Mouse (Mus musculus): ENCODE results near the gene Lig3. TPM values are rescaled to one million over a fixed set of nuclear protein-coding genes. Genes with fewer than 3 reads are reported as not detected.
"Not testable (repeated sequence)": the region's sequence is repeated elsewhere in the genome, so short reads cannot be mapped to it uniquely, and the experiment has no call there.

The Lig3 gene
- total RNA-seq, 4 experiments from 2014 or later: 19.6 to 25.6 (median 21.3) TPM

DNA sequence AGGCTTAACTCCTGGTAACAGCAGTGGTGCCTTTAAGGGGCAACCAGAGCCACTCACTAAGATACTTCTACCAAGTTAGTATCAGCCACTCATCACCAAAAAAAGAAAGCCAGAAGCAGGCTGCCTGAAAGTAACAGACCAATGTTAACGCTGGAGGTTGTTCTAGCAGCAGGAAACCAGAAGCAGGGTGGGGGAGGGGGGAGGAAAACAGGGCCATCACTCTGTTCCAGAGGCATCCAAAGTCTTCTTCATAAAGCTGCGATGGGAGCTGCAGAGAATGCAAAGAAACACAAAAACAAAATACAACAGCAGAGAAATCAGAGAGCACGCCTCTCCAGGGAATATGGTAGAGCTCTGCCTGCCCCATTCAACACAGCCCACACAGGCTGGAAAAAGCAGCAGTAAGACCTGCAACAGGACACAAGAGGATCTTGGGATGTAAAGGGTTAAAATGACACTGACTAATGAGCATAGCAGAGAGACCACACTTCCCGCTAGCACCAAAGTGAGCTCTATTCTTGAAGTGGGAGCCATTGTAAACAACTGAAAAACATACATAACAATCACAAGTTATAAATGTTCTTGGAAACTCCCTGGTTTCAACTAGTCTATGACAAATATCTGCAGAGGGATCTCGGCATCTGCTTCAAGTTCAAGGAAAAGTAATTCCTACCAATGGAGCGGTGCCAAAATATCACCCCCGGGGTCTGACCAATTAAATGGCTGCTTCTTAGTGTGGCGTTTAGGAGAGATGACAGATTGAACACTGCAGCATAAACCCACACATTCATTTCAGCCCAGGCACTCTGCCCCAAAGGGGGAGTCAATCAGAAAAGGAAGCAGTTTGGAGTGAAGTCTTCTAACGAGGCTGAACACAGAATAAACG is 50.3 kb downstream of the Lig3 start:
- DNase-seq (ENCODE audit: low spot score in 2 of 2): no peak

DNA sequence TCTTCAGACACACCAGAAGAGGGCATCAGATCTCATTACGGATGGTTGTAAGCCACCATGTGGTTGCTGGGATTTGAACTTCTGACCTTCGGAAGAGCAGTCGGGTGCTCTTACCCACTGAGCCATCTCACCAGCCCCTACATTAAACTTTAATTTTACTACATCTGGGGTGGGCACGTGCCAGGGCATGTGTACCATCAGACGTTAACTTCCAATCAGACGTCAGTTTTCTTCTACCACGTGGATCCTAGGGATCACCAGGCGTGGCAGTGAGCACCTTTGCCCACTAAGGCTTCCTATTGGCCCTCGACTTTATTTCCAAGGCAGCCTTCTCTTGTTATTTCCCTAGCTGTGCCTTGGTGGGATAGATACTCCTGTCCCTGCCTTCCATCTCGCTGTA is 51.5 kb downstream of the Lig3 start:
- not testable (repeated sequence) for DNase-seq (ENCODE audit: low spot score in 2 of 2)

DNA sequence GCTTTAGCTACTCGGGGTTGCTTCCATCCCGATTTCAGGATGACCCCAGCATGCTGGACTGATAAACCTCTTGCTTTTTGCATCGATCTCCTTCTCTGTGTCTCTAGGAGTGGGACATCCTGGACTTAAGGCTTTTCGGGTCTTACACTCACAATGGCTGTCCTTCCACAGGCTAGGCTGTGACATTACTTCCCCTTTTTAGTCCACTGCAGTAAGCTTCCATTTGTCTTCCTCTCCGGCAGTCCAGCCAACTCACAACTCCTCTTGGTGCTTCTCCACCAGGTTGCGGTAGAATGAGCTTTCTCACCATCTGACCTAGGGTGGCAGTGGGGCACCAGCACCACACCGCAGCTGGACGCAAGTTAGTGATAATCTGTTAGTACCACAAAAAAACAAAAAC is 53.0 kb downstream of the Lig3 start:
- DNase-seq (ENCODE audit: low spot score in 2 of 2): no peak

DNA sequence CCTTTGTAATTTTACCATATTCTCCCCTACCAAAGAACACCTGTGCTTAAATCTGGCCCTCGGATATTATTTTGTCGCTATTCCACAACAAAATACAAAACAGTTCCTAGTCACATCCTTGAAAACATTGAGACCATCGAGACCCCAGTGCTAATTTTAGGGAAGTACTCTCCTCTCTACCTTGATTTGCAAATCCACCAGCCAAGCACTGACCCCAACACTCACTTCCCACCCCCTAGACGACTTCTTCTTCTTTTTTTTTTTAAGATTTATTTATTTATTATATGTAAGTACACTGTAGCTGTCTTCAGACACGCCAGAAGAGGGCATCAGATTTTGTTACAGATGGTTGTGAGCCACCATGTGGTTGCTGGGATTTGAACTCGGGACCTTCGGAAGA is 53.5 kb downstream of the Lig3 start:
- not testable (repeated sequence) for DNase-seq (ENCODE audit: low spot score in 2 of 2)

DNA sequence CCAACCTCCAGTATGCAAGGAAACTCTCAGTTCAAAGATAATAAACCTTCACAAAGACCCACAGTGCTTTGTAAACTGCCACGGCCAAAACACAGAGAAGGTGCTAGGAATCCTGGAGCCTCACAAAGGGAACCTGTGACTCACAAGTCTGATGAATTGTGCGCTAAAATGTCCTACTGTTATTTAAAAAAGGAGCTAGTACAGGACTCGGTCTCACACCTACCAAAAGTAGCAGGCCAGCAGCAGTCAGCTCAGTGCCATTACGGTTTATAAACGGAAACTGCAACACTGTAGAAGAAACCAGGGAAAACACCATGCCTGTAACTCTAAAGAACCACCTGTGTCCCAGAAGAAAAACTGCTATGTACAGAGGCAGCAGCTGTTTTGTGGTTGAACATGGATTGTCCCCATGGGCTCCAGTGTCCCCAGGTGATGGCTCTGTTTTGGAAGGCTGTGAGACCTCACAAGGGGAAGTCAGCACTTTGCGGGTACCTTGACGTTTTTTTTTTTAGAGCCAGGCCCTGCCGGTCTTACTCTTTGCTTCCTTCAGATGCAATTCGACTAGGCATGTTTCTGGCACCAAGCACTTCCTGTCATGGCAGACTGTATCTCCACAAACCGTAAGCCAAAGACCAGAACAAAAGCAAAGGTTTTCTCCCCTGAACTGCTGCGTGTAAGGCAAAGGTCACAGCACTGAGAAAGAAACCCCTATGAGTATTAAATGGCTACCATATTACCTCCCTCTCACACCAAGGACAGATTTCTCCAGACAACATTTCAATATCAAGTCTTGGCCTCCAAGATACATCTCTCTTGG is 54.9 kb downstream of the Lig3 start:
- DNase-seq (ENCODE audit: low spot score in 2 of 2): no peak

DNA sequence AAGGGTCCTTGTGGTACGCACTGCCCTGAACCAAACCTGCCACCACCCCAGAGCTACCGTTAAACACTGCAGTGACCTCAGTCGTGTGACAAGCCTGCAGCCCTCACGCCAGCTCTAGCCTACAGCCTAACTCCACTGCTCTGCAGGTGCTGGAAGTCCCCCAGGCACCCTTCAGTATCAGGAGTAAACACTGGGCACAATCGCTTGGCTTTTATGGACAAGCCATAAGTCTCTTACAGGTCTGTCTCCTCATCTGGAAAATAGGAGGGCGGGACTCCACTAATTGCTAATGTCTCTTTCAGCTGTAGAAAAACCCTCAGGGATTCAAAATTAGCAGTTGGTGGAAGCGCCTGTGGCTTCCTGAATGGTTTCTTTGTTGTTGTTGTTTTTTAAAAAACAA is 56.3 kb downstream of the Lig3 start:
- DNase-seq (ENCODE audit: low spot score in 2 of 2): no peak

DNA sequence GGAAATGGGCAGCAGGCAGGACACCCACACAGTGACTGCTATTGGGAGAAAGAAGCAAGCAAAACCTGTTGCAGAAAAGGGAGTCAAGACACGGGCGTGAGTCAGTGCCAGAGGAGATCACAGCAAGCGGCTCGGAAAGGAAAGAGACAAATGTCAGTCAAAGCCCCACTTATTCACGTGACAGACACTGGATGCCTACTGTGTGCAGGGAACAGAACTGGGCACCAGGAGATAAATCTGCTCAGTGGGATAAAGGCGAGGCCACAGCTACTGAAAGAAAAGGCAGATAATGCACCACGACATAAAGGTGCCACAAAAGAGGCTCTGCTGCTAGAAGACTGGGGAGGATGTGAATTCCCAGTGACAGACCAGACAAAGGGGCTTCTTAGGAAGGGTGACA is 56.9 kb downstream of the Lig3 start:
- no peak for DNase-seq (ENCODE audit: low spot score in 2 of 2)

DNA sequence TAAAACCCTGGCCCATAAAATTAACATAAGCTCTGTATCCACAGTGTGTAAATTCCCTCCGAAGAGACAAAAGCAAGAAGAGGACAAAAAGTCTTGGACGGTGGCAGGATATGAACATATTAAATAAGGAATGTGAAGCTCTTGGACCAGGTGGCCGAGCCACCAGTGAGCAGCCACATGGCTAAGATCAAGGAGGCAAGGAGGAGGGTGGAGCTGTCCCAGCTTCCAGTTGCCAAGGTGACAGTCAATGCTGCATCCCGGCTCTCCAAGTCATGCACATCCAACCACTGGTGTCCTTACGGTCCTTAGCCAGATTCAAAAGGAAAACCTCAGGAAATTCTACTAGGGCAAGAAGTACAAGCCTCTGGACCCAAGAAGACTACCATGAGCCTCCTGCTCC is 57.6 kb downstream of the Lig3 start:
- no peak for DNase-seq (ENCODE audit: low spot score in 2 of 2)

DNA sequence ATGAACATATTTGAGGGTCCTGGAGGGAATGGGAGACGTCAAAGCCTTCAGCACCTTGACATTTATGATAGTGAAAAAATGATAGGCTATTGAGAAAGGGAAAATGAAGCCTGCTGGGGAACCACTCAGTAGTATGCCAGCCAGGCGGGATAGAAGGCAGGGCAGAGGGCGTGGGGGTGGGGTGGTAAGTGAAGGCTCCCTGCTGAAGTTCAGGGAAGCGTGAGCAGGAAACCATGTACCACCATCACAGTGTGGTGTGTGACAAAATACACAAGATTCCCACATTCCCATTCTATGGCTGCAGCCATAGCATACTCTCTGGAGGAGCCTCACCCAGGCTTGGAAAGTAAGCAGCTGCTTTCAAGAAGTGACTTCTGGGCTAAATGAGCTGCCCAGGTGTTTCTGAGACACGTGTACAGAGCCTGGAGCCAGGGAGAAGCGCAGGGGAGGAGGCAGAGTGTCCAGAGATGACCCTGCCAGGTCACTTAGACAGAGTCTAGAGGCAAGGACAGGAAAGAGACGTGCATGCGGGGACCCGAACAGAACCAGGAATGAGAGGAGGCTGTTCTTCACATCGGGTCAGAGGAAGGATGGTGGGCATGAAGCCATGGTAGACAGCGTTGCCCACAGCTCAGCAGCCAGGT is 64.0 kb downstream of the Lig3 start:
- peak in 1 of 2 experiments; percentile 9 for DNase-seq (ENCODE audit: low spot score in 2 of 2)

DNA sequence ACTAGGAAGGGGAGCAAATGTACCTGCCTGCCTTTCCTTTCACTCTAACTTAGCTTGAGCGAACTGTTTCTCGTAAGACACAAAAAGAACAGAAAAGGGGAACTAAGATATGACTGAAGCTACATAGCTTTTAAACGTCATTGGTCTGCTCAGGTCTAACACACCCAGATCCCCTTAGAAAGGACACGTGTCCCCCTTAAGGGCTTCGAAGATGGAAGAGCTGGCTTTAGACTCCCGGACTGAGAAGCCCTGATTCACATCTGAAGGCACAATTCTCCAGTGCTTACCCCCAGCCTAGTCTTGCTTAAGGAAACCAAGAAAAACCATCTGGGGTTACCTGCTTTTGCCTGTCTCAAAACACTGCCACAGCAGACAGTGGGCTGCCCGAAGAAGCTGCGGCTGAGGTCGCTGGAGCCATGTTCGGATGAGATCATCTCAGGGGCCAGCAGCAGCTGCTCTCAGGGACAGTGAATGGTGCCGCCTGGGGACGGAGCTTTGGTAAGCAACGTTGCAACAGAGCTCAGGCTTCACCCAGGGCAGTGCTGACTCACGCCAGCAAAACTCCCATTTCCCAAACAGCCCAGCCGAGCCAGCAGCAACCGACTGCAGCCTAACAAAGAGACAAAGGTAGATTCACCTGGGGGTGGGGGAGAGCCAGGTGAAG is 64.6 kb downstream of the Lig3 start:
- DNase-seq (ENCODE audit: low spot score in 2 of 2): peak; percentile 60 to 74

DNA sequence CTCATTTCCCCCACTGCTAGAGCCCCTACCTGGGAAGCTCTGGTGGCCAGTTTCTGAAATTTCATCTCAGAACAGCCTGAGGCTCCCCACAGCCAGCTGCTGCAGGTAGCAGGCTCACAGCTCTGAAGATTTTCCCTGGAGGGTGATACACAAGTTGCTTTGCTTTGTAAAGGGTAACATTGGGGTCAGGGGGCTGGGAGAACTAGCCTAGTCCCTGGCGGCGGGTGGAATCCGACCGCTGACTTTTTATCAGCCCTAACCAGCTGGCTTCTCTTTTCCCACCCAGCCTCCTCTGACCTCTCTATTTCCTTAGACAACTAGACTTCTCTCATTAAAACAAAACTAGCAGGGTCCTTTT is 65.2 kb downstream of the Lig3 start:
- no peak for DNase-seq (ENCODE audit: low spot score in 2 of 2)

DNA sequence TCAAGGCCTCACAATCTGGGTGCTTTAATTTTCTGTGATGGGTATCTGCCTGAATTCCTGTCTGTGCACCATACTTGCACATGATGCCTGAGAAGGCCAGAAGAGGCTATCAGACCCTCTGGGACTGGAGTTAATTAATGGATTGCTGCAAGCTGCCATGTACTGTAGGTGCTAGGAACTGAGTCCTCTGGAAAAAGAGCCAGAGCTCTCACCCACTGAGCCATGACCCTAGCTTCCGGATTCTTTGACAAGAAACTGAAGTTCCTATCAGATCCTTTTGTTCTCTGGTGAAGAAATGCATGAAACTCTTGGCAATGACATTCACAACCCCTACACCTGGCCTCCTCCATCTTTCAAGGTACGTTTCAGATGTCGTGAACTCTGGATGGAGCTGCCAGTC is 66.0 kb downstream of the Lig3 start:
- DNase-seq (ENCODE audit: low spot score in 2 of 2): no peak

DNA sequence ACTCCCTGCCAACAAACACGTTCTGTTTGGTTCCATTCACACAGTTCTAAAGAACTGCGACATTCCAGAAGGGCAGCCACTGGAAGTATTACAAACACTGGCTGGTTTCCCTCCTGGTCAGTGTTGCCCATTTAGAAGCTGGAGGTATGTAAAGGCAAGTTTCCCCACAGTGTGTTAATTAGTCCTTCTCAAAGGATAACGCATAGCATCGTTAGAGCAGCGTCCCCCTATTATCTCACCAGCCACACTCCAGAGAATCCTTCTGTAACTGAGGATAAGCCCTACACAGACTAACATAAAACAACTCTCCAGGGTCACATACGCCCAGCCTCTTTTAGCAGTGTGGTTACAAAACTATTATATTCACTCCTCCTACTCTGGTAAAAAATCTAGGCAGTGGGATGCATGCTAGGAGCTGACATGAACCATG is 66.7 kb downstream of the Lig3 start:
- DNase-seq (ENCODE audit: low spot score in 2 of 2): no peak

DNA sequence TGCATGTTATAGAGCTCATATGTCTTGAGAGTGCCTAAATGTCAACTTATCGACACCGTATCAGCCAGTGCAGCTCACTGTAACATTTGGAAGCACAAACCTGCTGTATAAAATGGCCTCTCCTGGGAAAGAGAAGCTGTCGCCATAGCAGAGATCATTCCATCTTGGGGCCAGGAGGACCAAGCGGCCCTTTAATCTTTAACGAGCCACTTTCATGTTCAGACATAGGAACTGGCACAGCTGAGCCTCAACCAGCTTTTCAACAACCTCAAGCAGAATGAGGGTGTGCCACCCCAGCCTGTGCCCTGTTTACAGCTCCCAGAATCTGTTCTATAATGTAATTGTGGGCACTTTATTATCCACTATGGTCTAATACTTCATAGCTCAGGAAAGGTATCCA is 69.4 kb downstream of the Lig3 start:
- no peak for DNase-seq (ENCODE audit: low spot score in 2 of 2)

DNA sequence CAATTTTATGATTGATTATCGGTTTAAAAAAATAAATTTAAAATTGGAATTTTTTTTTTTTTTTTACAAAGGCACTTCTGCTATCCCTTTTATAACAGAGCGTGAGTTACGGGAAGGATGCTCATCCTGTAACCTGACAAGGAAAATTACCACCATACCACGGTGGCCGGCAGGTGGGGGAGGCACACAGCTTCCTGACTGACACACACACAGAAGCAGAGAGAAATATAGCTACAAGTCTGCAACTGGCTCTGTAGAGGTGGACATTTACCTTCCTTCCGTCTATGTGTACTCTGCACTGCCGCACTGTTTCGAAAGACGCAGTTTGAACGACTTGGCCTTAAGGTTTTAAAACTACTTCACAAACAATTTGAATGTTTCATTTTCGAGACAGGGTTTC is 71.2 kb downstream of the Lig3 start:
- no peak for DNase-seq (ENCODE audit: low spot score in 2 of 2)

DNA sequence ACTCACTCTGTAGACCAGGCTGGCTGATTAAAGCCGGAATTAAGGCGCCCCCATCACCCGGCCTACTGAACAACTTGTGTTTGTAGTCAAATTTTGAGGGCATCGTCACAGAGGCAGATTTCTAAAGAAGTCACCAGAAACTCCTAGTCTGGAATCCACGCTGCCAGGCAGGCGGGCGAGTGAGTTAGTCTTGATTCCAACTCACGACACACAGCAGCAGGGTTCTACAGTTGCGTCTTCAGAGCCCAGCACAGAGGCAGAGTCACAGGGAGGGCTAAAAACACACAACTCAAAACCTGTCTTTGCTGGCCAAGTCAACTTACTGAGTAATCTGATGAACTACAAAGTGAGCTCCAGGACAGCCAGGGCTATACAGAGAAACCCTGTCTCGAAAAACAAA is 71.6 kb downstream of the Lig3 start:
- no peak for DNase-seq (ENCODE audit: low spot score in 2 of 2)

DNA sequence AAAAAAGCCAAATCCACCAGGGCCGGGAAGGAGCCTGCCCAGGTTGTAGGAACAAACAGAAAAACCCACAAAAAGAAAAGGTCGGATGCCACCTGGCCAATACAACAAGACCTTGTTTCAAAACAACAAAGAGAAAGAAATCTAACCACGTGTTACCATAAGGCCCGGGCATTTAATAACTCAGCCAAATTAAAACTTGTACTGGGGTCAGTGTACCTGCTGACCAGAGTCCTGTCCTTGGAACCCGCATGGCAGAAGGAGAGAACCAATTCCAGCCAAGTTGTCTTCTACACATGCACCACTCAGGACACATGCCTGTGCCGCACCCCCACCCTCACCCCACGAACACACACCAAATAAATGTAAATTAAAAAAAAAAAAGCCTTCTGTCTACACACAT is 72.0 kb downstream of the Lig3 start:
- no peak for DNase-seq (ENCODE audit: low spot score in 2 of 2)
